Mouse (Mus musculus) neural tube, embryonic 12.5 days (tissue): ENCODE data around the gene Ppp4r1. TPM values are rescaled to one million over a fixed set of nuclear protein-coding genes. Genes with fewer than 3 reads are reported as not detected.
A peak's percentile ranks its signal among the peaks of the same experiment; 100 is the strongest.

Source experiments
- ATAC-seq: fragments of 200-750 bp; cut with Nextera tagmentation; 2 replicates; pipeline ENCODE4 v1.8.0; 2017; ENCODE audit warnings: low read depth, mild to moderate bottlenecking, moderate TSS enrichment, moderate library complexity; ENCODE audit not compliant: low FRiP score
- H3K27ac ChIP-seq: fragments of 300-500 bp; sonication (generic); 2 replicates; pipeline ENCODE4 v1.5.1; 2016
- H3K27me3 ChIP-seq: fragments of 300-500 bp; sonication (generic); replicated peaks from 2 replicates; pipeline ENCODE4 v1.6.1; 2016; ENCODE audit warnings: mild to moderate bottlenecking
- H3K36me3 ChIP-seq: fragments of 300-500 bp; sonication (generic); 2 replicates; pipeline ENCODE4 v1.6.1; 2016; ENCODE audit warnings: mild to moderate bottlenecking
- H3K4me1 ChIP-seq: fragments of 300-500 bp; sonication (generic); 2 replicates; pipeline ENCODE4 v1.6.1; 2016
- H3K4me2 ChIP-seq: fragments of 300-500 bp; sonication (generic); replicated peaks from 2 replicates; pipeline ENCODE4 v1.6.1; 2016; ENCODE audit warnings: mild to moderate bottlenecking
- H3K4me3 ChIP-seq: fragments of 300-500 bp; sonication (generic); 2 replicates; pipeline ENCODE4 v1.5.1; 2016
- H3K9ac ChIP-seq: fragments of 300-500 bp; sonication (generic); 2 replicates; pipeline ENCODE4 v1.6.1; 2016; ENCODE audit warnings: mild to moderate bottlenecking
- H3K9me3 ChIP-seq: fragments of 300-500 bp; sonication (generic); 2 replicates; pipeline ENCODE4 v1.6.1; 2016; ENCODE audit warnings: mild to moderate bottlenecking
- WGBS: fragments of 180-500 bp; shearing (Covaris S2); methylation state at CpG from one replicate; pipeline ENCODE4 v1.1.7; 2016; 5-methylcytosine and 5-hydroxymethylcytosine counted together
- polyA plus RNA-seq: library from polyadenylated mRNA; unstranded; fragments of >200 nt; fragmentation: Nextera tagmentation; extraction: Ambion mirVana; gene quantifications from 2 replicates; pipeline ENCODE4 v1.2.1, GENCODE M21; 2016

The Ppp4r1 gene
- polyA plus RNA-seq, 1 experiment from 2014 or later: 57.7 TPM

GRCm38 (mm10) chr17:65870146-65870545 lies 87.8 kb downstream of the Ppp4r1 start:
- Histone ChIP-seq H3K27me3 (no peaks in the 10 kb centered on the region), H3K9me3 (no peaks in the 10 kb centered on the region), H3K4me1 (peaks cover 9% of the 10 kb centered on the region; the same call in 1 of the 2 replicates), H3K4me3 (no peak overlapping the region), H3K9ac (no peak overlapping the region), H3K36me3 (peaks cover 10% of the 10 kb centered on the region), H3K4me2 (no peak overlapping the region), H3K27ac (no peak overlapping the region)
- no peak for ATAC-seq
- 46% methylated on average over 4 of the region's 4 CpGs for WGBS

- Histone ChIP-seq H3K4me2 (no peak overlapping the region), H3K36me3 (peaks cover 6% of the 10 kb centered on the region; the same call in 1 of the 2 replicates), H3K4me3 (no peak overlapping the region), H3K27me3 (no peaks in the 10 kb centered on the region), H3K4me1 (peaks cover 9% of the 10 kb centered on the region; the same call in 1 of the 2 replicates), H3K27ac (no peak overlapping the region), H3K9ac (no peak overlapping the region), H3K9me3 (no peaks in the 10 kb centered on the region)
- WGBS: 47% methylated on average over 5 of the region's 5 CpGs
- ATAC-seq: no peak
Measured at GRCm38 (mm10) chr17:65871641-65872041, 89.3 kb downstream of the Ppp4r1 start.

DNA sequence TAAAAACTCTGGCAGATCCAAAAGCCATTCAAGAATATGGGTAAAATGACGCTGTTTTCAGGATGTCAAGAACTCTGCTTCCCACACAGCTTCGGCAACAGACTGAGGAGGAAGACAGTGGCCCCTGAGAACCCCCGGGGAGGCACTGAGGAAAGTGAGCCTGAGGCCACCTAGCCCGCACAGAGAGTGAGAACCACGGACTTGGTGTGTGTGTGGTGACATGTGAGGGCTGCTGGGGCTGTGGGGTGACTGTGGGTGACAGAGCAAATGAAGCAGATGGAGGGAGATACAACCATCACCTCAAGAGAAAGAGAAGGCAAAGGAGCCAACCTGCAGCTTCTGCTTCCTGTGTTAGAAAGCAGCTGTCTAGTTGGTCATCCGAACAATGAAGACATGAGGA lies 89.7 kb downstream of the Ppp4r1 start:
- Histone ChIP-seq H3K27ac (no peak overlapping the region), H3K4me1 (peaks cover 9% of the 10 kb centered on the region; the same call in 1 of the 2 replicates), H3K4me3 (no peak overlapping the region), H3K9me3 (no peaks in the 10 kb centered on the region), H3K9ac (no peak overlapping the region), H3K4me2 (no peak overlapping the region), H3K27me3 (no peaks in the 10 kb centered on the region), H3K36me3 (0 out of 2 replicates have a peak, but pooled peaks cover 6% of the 10 kb centered on the region)
- no peak for ATAC-seq
- 66% methylated on average over 6 of the region's 6 CpGs for WGBS

DNA sequence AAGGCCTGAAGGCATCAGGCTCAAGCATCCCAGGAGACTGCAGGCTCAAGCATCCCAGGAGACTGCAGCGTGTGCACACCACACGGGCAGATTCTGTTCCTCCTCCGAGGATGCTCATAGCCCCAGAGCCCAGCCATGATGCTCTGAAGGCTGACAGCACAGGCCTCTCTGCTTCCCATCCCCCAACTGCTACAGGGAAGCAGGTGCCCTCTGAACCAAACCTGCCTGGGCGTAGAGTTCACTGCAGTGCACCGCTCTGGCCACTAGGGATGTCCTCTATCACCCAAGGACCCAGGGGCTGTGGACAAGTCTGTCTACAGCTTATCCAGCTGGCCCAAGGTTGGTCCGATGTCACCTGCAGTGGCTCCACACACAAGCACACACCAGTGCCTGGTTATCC lies 90.3 kb downstream of the Ppp4r1 start:
- 29% methylated on average over 6 of the region's 6 CpGs for WGBS
- peak; percentile 55; the same call in 1 of the 2 replicates for ATAC-seq
- peaks cover 9% of the 10 kb centered on the region; the same call in 1 of the 2 replicates for H3K4me1 ChIP-seq
- no peaks in the 10 kb centered on the region for H3K36me3 ChIP-seq
- H3K9me3 ChIP-seq: no peaks in the 10 kb centered on the region
- no peak overlapping the region for H3K9ac ChIP-seq
- H3K4me3 ChIP-seq: no peak overlapping the region
- no peak overlapping the region for H3K27ac ChIP-seq
- H3K27me3 ChIP-seq: no peaks in the 10 kb centered on the region
- no peak overlapping the region for H3K4me2 ChIP-seq

DNA sequence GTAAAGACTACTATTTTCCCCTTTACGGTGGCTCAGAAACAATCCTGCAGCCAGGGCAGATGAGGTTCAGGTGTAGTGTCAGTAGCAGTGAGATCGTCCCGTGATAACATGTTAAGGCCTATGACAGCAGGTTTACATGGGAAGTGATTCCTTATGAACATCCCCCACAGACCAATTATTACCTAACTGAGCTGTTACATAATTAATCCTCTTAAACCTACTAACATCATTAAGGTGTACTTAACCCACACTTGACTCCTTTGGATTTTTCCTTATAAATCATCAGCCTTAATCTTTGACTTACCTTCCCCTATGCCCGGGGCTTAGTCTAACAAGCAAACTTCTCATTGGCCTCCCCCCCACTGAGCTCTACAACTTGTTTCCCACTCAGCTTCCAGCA lies 90.8 kb downstream of the Ppp4r1 start:
- H3K4me2 ChIP-seq: no peak overlapping the region
- no peak overlapping the region for H3K27ac ChIP-seq
- ATAC-seq: no peak
- no peaks in the 10 kb centered on the region for H3K9me3 ChIP-seq
- H3K27me3 ChIP-seq: no peaks in the 10 kb centered on the region
- H3K4me1 ChIP-seq: peaks cover 9% of the 10 kb centered on the region; the same call in 1 of the 2 replicates
- no peak overlapping the region for H3K9ac ChIP-seq
- no peak overlapping the region for H3K4me3 ChIP-seq
- H3K36me3 ChIP-seq: no peaks in the 10 kb centered on the region
- 83% methylated on average over 4 of the region's 4 CpGs for WGBS

DNA sequence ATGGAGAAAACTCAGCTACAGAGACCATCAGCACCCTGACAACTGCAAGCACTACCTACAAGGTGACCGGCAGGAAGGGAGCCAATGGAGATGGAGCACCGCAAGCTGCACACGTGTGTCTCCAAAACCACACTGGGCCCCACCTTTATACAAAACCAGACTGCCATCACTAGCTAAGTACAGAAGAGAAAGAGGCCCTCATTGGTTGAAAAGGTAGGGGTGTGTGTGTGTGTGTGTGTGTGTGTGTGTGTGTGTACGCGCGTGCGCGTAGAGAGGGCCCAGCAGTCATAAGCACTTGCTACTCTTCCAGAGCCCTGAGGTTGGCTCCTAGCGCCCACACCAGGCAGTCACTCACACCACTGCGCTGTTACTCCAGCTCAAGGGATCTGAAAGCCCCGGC lies 91.5 kb downstream of the Ppp4r1 start:
- Histone ChIP-seq H3K27me3 (no peaks in the 10 kb centered on the region), H3K4me2 (no peak overlapping the region), H3K4me1 (peaks cover 9% of the 10 kb centered on the region; the same call in 1 of the 2 replicates), H3K4me3 (no peak overlapping the region), H3K9ac (no peak overlapping the region), H3K9me3 (no peaks in the 10 kb centered on the region), H3K36me3 (no peaks in the 10 kb centered on the region), H3K27ac (no peak overlapping the region)
- WGBS: 93% methylated on average over 8 of the region's 11 CpGs
- ATAC-seq: no peak

GRCm38 (mm10) chr17:65877026-65877425 lies 94.7 kb downstream of the Ppp4r1 start:
- Histone ChIP-seq H3K4me1 (peaks cover 7% of the 10 kb centered on the region; the same call in 1 of the 2 replicates), H3K4me2 (no peak overlapping the region), H3K27me3 (no peaks in the 10 kb centered on the region), H3K27ac (no peak overlapping the region), H3K36me3 (no peaks in the 10 kb centered on the region), H3K9me3 (no peaks in the 10 kb centered on the region), H3K9ac (no peak overlapping the region), H3K4me3 (no peak overlapping the region)
- 65% methylated on average over 6 of the region's 6 CpGs for WGBS
- no peak for ATAC-seq

- H3K9ac ChIP-seq: peak overlapping the region; percentile 92
- peak; percentile 31 for ATAC-seq
- H3K4me2 ChIP-seq: peak overlapping the region; percentile 97
- H3K27me3 ChIP-seq: no peaks in the 10 kb centered on the region
- 1% methylated on average over 53 of the region's 56 CpGs for WGBS
- peak overlapping the region; percentile 80 for H3K27ac ChIP-seq
- H3K4me3 ChIP-seq: peak overlapping the region; percentile 91
- H3K4me1 ChIP-seq: peaks cover 30% of the 10 kb centered on the region
- H3K36me3 ChIP-seq: no peaks in the 10 kb centered on the region
- no peaks in the 10 kb centered on the region for H3K9me3 ChIP-seq
Measured at GRCm38 (mm10) chr17:65884061-65884669, 101.8 kb downstream of the Ppp4r1 start.

DNA sequence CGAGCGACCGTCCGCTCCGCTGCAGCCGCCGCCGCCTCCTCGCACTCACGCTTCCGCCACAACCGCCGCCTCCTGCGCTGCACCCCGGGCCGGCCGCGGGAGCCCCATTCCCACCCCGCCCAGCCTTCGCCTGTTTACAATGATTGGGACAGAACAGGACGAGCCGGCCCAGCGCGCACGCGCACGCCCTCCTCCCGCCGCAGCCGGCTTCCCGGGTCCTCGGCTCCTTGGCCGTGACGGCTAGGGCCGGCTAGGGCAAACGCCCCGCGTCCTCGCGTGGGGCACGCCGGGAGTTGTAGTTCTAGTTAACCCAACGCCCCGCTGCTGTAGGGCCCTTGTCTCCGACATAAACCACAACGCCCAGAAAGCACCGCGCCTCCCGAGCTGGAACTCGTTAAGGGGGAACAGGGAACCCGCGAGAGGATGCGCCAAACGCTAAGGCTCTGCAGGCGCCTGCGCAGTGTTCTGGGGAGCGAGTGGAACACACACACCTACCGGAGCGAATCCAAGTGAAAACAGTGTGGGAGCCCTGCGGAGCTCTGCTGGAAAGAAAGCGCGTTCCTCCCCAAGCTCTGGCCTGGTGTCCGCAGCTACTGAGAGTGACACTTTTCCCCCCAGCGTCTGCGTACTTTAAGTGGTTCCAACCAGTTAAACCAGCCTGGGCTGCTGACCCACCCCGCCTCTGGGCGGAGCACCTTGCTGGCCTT lies 102.5 kb downstream of the Ppp4r1 start:
- ATAC-seq: peak; percentile 99
- Histone ChIP-seq H3K27me3 (no peaks in the 10 kb centered on the region), H3K27ac (peak overlapping the region; percentile 93), H3K9me3 (no peaks in the 10 kb centered on the region), H3K36me3 (no peaks in the 10 kb centered on the region), H3K9ac (peak overlapping the region; percentile 92), H3K4me2 (peak overlapping the region; percentile 97), H3K4me3 (peak overlapping the region; percentile 91), H3K4me1 (peaks cover 30% of the 10 kb centered on the region)
- under 1% methylated on average over 62 of the region's 67 CpGs for WGBS

- Histone ChIP-seq H3K4me1 (peaks cover 30% of the 10 kb centered on the region), H3K36me3 (no peaks in the 10 kb centered on the region), H3K9me3 (no peaks in the 10 kb centered on the region), H3K27me3 (no peaks in the 10 kb centered on the region), H3K9ac (peak overlapping the region; percentile 60), H3K4me3 (peak overlapping the region; percentile 91), H3K4me2 (peak overlapping the region; percentile 97), H3K27ac (peak overlapping the region; percentile 93)
- WGBS: 0% methylated on average over 11 of the region's 11 CpGs
- ATAC-seq: no peak
Measured at GRCm38 (mm10) chr17:65885398-65885696, 103.0 kb downstream of the Ppp4r1 start.

GRCm38 (mm10) chr17:65885697-65886529 lies 103.5 kb downstream of the Ppp4r1 start, which contains the start of gene Ralbp1:
Ralbp1 (minus strand) TSS chr17:65885798.
- H3K9ac ChIP-seq: peak within 1 kb of the TSS; percentile 92
- 5% methylated on average over 14 of the region's 14 CpGs for WGBS
- H3K4me1 ChIP-seq: peaks cover 30% of the 10 kb centered on the region
- H3K9me3 ChIP-seq: no peaks in the 10 kb centered on the region
- peak within 1 kb of the TSS; percentile 97 for H3K4me2 ChIP-seq
- no peaks in the 10 kb centered on the region for H3K27me3 ChIP-seq
- peak within 1 kb of the TSS; percentile 93 for H3K27ac ChIP-seq
- H3K36me3 ChIP-seq: no peaks in the 10 kb centered on the region
- ATAC-seq: peak; percentile 4; the same call in 1 of the 2 replicates
- peak within 1 kb of the TSS; percentile 91 for H3K4me3 ChIP-seq

- H3K27me3 ChIP-seq: no peaks in the 10 kb centered on the region
- 0 out of 2 replicates have a peak overlapping the region, but pooled peaks have one; percentile 60 for H3K9ac ChIP-seq
- H3K4me1 ChIP-seq: peaks cover 30% of the 10 kb centered on the region
- no peaks in the 10 kb centered on the region for H3K9me3 ChIP-seq
- peak overlapping the region; percentile 97 for H3K4me2 ChIP-seq
- WGBS: 73% methylated on average over 9 of the region's 9 CpGs
- H3K27ac ChIP-seq: no peak overlapping the region
- H3K4me3 ChIP-seq: no peak overlapping the region
- H3K36me3 ChIP-seq: no peaks in the 10 kb centered on the region
- no peak for ATAC-seq
Measured at GRCm38 (mm10) chr17:65886571-65886970, 104.2 kb downstream of the Ppp4r1 start.
